Mouse (Mus musculus): ENCODE results near the gene Tox2. TPM values are rescaled to one million over a fixed set of nuclear protein-coding genes. Genes with fewer than 3 reads are reported as not detected.

The Tox2 gene
- polyA plus RNA-seq, 1 experiment from 2014 or later: 32.2 TPM

DNA sequence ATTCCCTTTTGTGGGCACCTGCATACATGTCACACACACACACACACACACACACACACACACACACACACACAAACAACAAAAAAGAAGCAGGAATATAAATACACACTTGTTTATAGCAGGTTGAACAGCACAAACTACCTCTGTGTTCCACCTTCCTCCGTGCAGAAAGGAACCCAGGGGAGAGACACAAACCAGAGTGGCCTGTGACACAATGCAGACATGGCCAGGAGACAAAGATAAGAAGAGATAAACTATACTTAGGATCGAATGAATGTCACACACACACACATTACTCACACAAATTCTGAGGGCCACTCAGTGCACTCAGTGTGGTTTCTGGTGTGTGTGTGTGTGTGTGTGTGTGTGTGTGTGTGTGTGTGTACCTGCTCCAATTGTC, 156.3 kb downstream of the Tox2 start:
- no peak overlapping the region for H3K27ac ChIP-seq (replicated peaks)
- H3K4me2 ChIP-seq: no peak overlapping the region
- no peaks in the 10 kb centered on the region for H3K36me3 ChIP-seq
- WGBS: 81% methylated on average over 2 of the region's 2 CpGs
- H3K4me3 ChIP-seq: no peak overlapping the region
- ATAC-seq (ENCODE audit: low FRiP score, low read depth): no peak
- no peaks in the 10 kb centered on the region for H3K27me3 ChIP-seq
- no peaks in the 10 kb centered on the region for H3K4me1 ChIP-seq (replicated peaks)
- H3K9me3 ChIP-seq: no peaks in the 10 kb centered on the region
- H3K9ac ChIP-seq: no peak overlapping the region

DNA sequence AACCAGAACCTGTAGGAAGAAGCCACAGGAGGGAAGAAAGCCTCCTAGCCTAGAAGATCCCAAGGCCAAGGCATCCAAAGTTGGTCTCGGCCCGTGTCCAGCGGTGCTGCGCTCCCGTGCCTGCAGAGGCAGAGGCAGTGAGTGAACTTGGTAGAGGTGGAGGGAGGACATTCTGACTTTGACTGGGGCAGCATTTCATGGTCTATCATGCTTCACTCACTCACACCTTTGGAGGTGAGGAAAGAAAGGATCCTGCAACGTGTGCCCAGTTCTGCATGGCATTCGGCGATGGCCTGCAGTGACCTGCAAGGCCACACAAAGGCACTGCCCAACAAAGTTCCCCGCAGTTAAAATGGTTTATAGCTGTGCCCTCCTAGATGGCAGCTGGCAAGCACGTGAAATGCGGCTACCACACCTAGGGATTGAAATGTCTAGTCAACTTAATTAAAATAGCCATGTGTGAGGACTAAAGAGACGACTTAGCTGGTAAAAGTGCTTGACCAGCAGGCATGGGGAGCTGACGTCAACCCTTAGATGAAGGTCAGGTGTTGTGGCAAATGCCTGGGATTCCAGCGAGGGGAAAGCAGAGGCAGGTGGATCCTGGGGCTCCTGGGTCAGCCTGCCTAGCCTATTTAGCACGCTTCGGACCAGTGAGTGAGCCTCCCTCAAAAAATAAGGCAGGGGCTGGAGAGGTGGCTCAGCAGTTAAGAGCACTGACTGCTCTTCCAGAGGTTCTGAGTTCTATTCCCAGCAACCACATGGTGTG, 158.1 kb downstream of the Tox2 start:
- no peak for ATAC-seq (ENCODE audit: low FRiP score, low read depth)
- 83% methylated on average over 16 of the region's 16 CpGs for WGBS
- H3K4me1 ChIP-seq (replicated peaks): no peaks in the 10 kb centered on the region
- no peaks in the 10 kb centered on the region for H3K36me3 ChIP-seq
- H3K27me3 ChIP-seq: no peaks in the 10 kb centered on the region
- H3K9me3 ChIP-seq: no peaks in the 10 kb centered on the region
- no peak overlapping the region for H3K27ac ChIP-seq (replicated peaks)
- no peak overlapping the region for H3K4me2 ChIP-seq
- H3K4me3 ChIP-seq: no peak overlapping the region
- H3K9ac ChIP-seq: no peak overlapping the region

DNA sequence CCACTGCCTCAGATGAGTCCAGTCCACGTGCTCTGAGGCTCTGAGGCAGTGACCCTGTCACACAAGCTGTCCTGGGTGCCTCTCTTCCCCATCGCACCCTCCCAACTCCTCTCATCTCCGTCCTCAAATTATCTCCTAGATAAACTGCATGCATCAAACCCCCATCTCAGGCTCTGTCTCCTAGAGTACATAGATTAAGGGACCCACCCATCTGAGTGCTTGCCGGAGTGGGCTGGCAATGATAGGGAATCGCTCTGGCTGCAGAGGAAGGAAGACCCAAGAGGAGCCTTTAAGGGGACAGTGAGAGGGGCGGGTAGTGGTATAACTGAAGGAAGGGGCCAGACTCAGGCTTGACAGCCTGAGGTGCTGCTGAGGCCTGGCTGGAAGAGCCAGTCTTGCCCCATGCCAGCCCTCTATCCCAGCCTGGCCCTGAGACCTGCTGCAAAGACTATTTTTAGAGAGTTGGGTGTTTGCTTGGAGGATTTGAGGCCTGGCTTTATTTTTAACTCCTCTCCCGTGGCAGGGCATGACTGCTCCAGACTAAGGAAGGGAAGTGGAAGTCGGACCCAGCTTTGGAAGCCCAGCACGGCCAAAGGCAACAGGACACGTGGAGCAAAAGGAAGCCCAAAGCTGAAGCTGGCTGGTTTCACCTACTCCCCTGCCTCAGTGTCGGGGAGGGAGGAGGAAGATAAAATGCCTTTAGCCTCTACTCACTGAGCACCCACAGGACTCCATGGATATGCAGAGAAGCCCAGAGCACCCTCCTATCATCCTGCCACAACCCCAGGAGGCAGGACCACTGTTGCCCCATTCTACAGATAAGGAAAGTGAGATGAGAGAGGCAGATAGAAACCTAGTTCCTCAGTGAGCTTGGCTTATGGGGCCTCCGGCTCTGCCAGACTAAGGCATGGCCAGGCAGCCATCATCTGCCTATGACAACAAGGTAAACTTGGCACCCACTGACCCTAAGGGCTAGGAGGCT, 160.3 kb downstream of the Tox2 start:
- Histone ChIP-seq H3K9ac (no peak overlapping the region), H3K4me2 (no peak overlapping the region), H3K4me3 (no peak overlapping the region), H3K27ac (replicated peaks) (no peak overlapping the region), H3K9me3 (no peaks in the 10 kb centered on the region), H3K27me3 (no peaks in the 10 kb centered on the region), H3K4me1 (replicated peaks) (no peaks in the 10 kb centered on the region), H3K36me3 (no peaks in the 10 kb centered on the region)
- no peak for ATAC-seq (ENCODE audit: low FRiP score, low read depth)
- WGBS: 89% methylated on average over 12 of the region's 12 CpGs

- Histone ChIP-seq H3K27me3 (no peaks in the 10 kb centered on the region), H3K36me3 (no peaks in the 10 kb centered on the region), H3K9me3 (no peaks in the 10 kb centered on the region), H3K27ac (replicated peaks) (no peak overlapping the region), H3K4me3 (no peak overlapping the region), H3K9ac (no peak overlapping the region), H3K4me2 (no peak overlapping the region), H3K4me1 (replicated peaks) (no peaks in the 10 kb centered on the region)
- no peak for ATAC-seq (ENCODE audit: low FRiP score, low read depth)
- 78% methylated on average over 18 of the region's 18 CpGs for WGBS
Observed at GRCm38 (mm10) chr2:163364785-163365541, 162.0 kb downstream of the Tox2 start.

GRCm38 (mm10) chr2:163370175-163370574, 167.2 kb downstream of the Tox2 start:
- Histone ChIP-seq H3K4me2 (no peak overlapping the region), H3K4me1 (replicated peaks) (no peaks in the 10 kb centered on the region), H3K36me3 (no peaks in the 10 kb centered on the region), H3K27me3 (peaks cover 11% of the 10 kb centered on the region), H3K27ac (replicated peaks) (no peak overlapping the region), H3K4me3 (no peak overlapping the region), H3K9ac (no peak overlapping the region), H3K9me3 (no peaks in the 10 kb centered on the region)
- no peak for ATAC-seq (ENCODE audit: low FRiP score, low read depth)
- 65% methylated on average over 4 of the region's 4 CpGs for WGBS

DNA sequence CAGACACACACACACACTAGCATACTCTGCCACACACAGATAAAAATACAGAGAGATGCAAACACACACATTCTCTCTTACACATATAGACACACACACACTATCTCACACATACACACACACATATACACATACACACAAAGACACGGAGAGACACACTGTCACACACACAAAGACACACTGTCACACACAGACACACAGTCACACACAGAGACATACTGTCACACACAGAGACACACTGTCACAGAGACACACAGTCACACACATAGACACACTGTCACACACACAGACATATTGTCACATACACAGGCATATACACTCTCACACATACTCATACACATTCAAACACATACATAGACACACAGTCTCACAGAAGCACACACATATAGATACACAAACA, 169.7 kb downstream of the Tox2 start:
- peaks cover 31% of the 10 kb centered on the region for H3K27me3 ChIP-seq
- H3K9me3 ChIP-seq: no peaks in the 10 kb centered on the region
- no peaks in the 10 kb centered on the region for H3K4me1 ChIP-seq (replicated peaks)
- WGBS: 92% methylated on average over 1 of the region's 1 CpGs
- no peak overlapping the region for H3K4me3 ChIP-seq
- H3K27ac ChIP-seq (replicated peaks): no peak overlapping the region
- H3K36me3 ChIP-seq: no peaks in the 10 kb centered on the region
- ATAC-seq (ENCODE audit: low FRiP score, low read depth): no peak
- no peak overlapping the region for H3K9ac ChIP-seq
- H3K4me2 ChIP-seq: no peak overlapping the region

Other genes with a start within 250 kb of the Tox2 start
- 0.12 TPM in 1 of 2 replicates, not detected in the other for gene Sgk2, start 215.8 kb upstream of the Tox2 start, polyA plus RNA-seq (2015; fragmentation: Nextera tagmentation; extraction: Ambion mirVana)
- 35.6 and 37.8 TPM in 2 replicates for gene Ift52, start 185.8 kb upstream of the Tox2 start, polyA plus RNA-seq (2015; fragmentation: Nextera tagmentation; extraction: Ambion mirVana)
- 5.3 and 6.7 TPM in 2 replicates for gene Mybl2, start 148.4 kb upstream of the Tox2 start, polyA plus RNA-seq (2015; fragmentation: Nextera tagmentation; extraction: Ambion mirVana)
- 0.20 TPM in 1 of 2 replicates, not detected in the other for gene Gtsf1l, start 115.3 kb upstream of the Tox2 start, polyA plus RNA-seq (2015; fragmentation: Nextera tagmentation; extraction: Ambion mirVana)
- 0.74 and 0.75 TPM in 2 replicates for gene Jph2, start 194.9 kb downstream of the Tox2 start, polyA plus RNA-seq (2015; fragmentation: Nextera tagmentation; extraction: Ambion mirVana)
- gene Oser1, start 221.6 kb downstream of the Tox2 start, polyA plus RNA-seq (2015; fragmentation: Nextera tagmentation; extraction: Ambion mirVana): 72.1 and 78.6 TPM in 2 replicates
- gene Gdap1l1, start 235.4 kb downstream of the Tox2 start, polyA plus RNA-seq (2015; fragmentation: Nextera tagmentation; extraction: Ambion mirVana): 127 and 136 TPM in 2 replicates

Data from hindbrain, embryonic 15.5 days (tissue).